Comparison of ENCODE assay signal across 23 mouse cellular contexts in genomic region chr2:9423534-9423933, GRCm38 (mm10).
DNase-seq lines count a peak whose midpoint lies in the region; ATAC-seq and TF ChIP-seq lines count a peak whose summit lies in the region.
"Had no signal": no experiment of that assay in that cellular context is flagged by ENCODE, and none has a peak within 500 bp of the region (broad histone marks: within the 10 kb centered on the region; RNA-seq: fewer than 3 reads in every experiment).

No protein-coding gene starts in this region.

- H3K4me1 ChIP-seq in forebrain, embryonic 12.5 days = peaks cover 6% of the 10 kb centered on the region; the same call in 1 of the 2 replicates
- no peaks in the 10 kb centered on the region for H3K4me1 ChIP-seq in forebrain, embryonic 14.5 days (ENCODE audit: control insufficient read depth, insufficient read depth, low read length)
- H3K4me1 ChIP-seq in midbrain, embryonic 11.5 days (ENCODE audit: control insufficient read depth, insufficient read depth, low read length) = no peaks in the 10 kb centered on the region; the same call in 1 of the 2 replicates
- H3K4me1 ChIP-seq in midbrain, embryonic 15.5 days = peaks cover 4% of the 10 kb centered on the region; the same call in 1 of the 2 replicates
- peaks cover 6% of the 10 kb centered on the region; the same call in 1 of the 2 replicates for H3K4me1 ChIP-seq in midbrain, embryonic 14.5 days (ENCODE audit: control insufficient read depth, insufficient read depth, low read length)
- H3K4me1 ChIP-seq in midbrain, postnatal 0 days (ENCODE audit: insufficient read depth, low read length) = no peaks in the 10 kb centered on the region
- H3K4me1 ChIP-seq: forebrain, embryonic 15.5 days; hindbrain, embryonic 15.5 days; intestine, embryonic 15.5 days had no signal

- H3K27ac ChIP-seq in forebrain, embryonic 12.5 days = no peak overlapping the region
- no peak overlapping the region for H3K27ac ChIP-seq in forebrain, embryonic 14.5 days (ENCODE audit: low read depth, low read length)
- no peak overlapping the region for H3K27ac ChIP-seq in midbrain, embryonic 11.5 days (ENCODE audit: low read depth, low read length)
- H3K27ac ChIP-seq in midbrain, embryonic 15.5 days = no peak overlapping the region
- no peak overlapping the region for H3K27ac ChIP-seq in midbrain, embryonic 14.5 days (replicated peaks; ENCODE audit: low read depth, low read length)
- no peak overlapping the region for H3K27ac ChIP-seq in midbrain, postnatal 0 days (ENCODE audit: low read depth, low read length)
- H3K27ac ChIP-seq: forebrain, embryonic 10.5 days; forebrain, embryonic 15.5 days; gastrocnemius, adult 2 months; hindbrain, embryonic 15.5 days; intestine, embryonic 15.5 days had no signal

- 0 out of 2 replicates have a peak, but pooled peaks have one; percentile 23 for ATAC-seq in forebrain, embryonic 12.5 days (ENCODE audit: low FRiP score)
- ATAC-seq in forebrain, embryonic 14.5 days = no peak
- peak; percentile 72 for ATAC-seq in midbrain, embryonic 11.5 days (ENCODE audit: low FRiP score)
- ATAC-seq in midbrain, embryonic 15.5 days (replicated peaks) = no peak
- ATAC-seq in midbrain, embryonic 14.5 days (ENCODE audit: low FRiP score, low TSS enrichment) = no peak; the same call in 1 of the 2 replicates
- ATAC-seq in midbrain, postnatal 0 days (ENCODE audit: low FRiP score) = no peak
- no peak for ATAC-seq in frontal cortex, adult (ENCODE audit: low TSS enrichment)
- ATAC-seq: activated CD4-positive, CD25-positive, alpha-beta regulatory T cell, adult 4 months; forebrain, embryonic 15.5 days; intestine, embryonic 15.5 days; Patski had no signal

- H3K9ac ChIP-seq in forebrain, embryonic 12.5 days = no peak overlapping the region
- no peak overlapping the region for H3K9ac ChIP-seq in forebrain, embryonic 14.5 days (ENCODE audit: low read length)
- H3K9ac ChIP-seq in midbrain, embryonic 11.5 days (ENCODE audit: low read length) = no peak overlapping the region
- H3K9ac ChIP-seq in midbrain, embryonic 15.5 days = no peak overlapping the region
- H3K9ac ChIP-seq in midbrain, embryonic 14.5 days (replicated peaks; ENCODE audit: low read length) = no peak overlapping the region
- H3K9ac ChIP-seq in midbrain, postnatal 0 days (replicated peaks; ENCODE audit: low read length, poor library complexity, severe bottlenecking) = no peak overlapping the region
- H3K9ac ChIP-seq: forebrain, embryonic 15.5 days; hindbrain, embryonic 15.5 days; intestine, embryonic 15.5 days had no signal

- no peaks in the 10 kb centered on the region for H3K27me3 ChIP-seq in forebrain, embryonic 12.5 days
- no peaks in the 10 kb centered on the region for H3K27me3 ChIP-seq in forebrain, embryonic 14.5 days (replicated peaks; ENCODE audit: control insufficient read depth, insufficient read depth, low read length)
- H3K27me3 ChIP-seq in midbrain, embryonic 11.5 days (ENCODE audit: control insufficient read depth, insufficient read depth, low read length) = no peaks in the 10 kb centered on the region
- H3K27me3 ChIP-seq in midbrain, embryonic 15.5 days (replicated peaks) = no peaks in the 10 kb centered on the region
- no peaks in the 10 kb centered on the region for H3K27me3 ChIP-seq in midbrain, embryonic 14.5 days (ENCODE audit: control insufficient read depth, insufficient read depth, low read length)
- H3K27me3 ChIP-seq in midbrain, postnatal 0 days (ENCODE audit: insufficient read depth, low read length) = no peaks in the 10 kb centered on the region
- H3K27me3 ChIP-seq: forebrain, embryonic 15.5 days; hindbrain, embryonic 15.5 days; intestine, embryonic 15.5 days; Patski had no signal

- no peak for TF ChIP-seq CTCF in midbrain, postnatal 0 days (IDR thresholded peaks at IDR 0.05)

- no peak for DNase-seq in forebrain, embryonic 14.5 days (ENCODE audit: low spot score)
- no peak for DNase-seq in midbrain, embryonic 11.5 days (ENCODE audit: low spot score, missing footprints)
- peak; percentile 20 for DNase-seq in midbrain, embryonic 14.5 days
- DNase-seq in midbrain, postnatal 0 days (ENCODE audit: low spot score) = no peak
- no peak for DNase-seq in gastrocnemius, adult 18-20 months (ENCODE audit: low spot score)
- DNase-seq: adrenal gland, adult 8-10 months; adrenal gland, postnatal 25 days; cerebellum, adult 18-20 months; cerebellum, adult 9-10 months; cerebellum, postnatal 14 days; gastrocnemius, adult 2 months; gastrocnemius, postnatal 14 days had no signal

- H3K4me3 ChIP-seq in forebrain, embryonic 12.5 days (replicated peaks) = no peak overlapping the region
- H3K4me3 ChIP-seq in forebrain, embryonic 14.5 days (ENCODE audit: low read depth, low read length) = no peak overlapping the region
- H3K4me3 ChIP-seq in midbrain, embryonic 11.5 days (ENCODE audit: low read depth, low read length) = no peak overlapping the region
- no peak overlapping the region for H3K4me3 ChIP-seq in midbrain, embryonic 15.5 days
- no peak overlapping the region for H3K4me3 ChIP-seq in midbrain, embryonic 14.5 days (replicated peaks; ENCODE audit: low read depth, low read length)
- no peak overlapping the region for H3K4me3 ChIP-seq in midbrain, postnatal 0 days (ENCODE audit: low read depth, low read length)
- H3K4me3 ChIP-seq: forebrain, embryonic 10.5 days; forebrain, embryonic 15.5 days; gastrocnemius, adult 2 months; hindbrain, embryonic 15.5 days; intestine, embryonic 15.5 days had no signal

- H3K9me3 ChIP-seq in forebrain, embryonic 12.5 days = no peaks in the 10 kb centered on the region
- no peaks in the 10 kb centered on the region for H3K9me3 ChIP-seq in forebrain, embryonic 14.5 days (replicated peaks; ENCODE audit: control insufficient read depth, low read length)
- H3K9me3 ChIP-seq in midbrain, embryonic 11.5 days (ENCODE audit: control insufficient read depth, low read length) = no peaks in the 10 kb centered on the region
- no peaks in the 10 kb centered on the region for H3K9me3 ChIP-seq in midbrain, embryonic 15.5 days
- no peaks in the 10 kb centered on the region for H3K9me3 ChIP-seq in midbrain, embryonic 14.5 days (ENCODE audit: control insufficient read depth, low read length)
- no peaks in the 10 kb centered on the region for H3K9me3 ChIP-seq in midbrain, postnatal 0 days (ENCODE audit: low read length)
- H3K9me3 ChIP-seq: forebrain, embryonic 10.5 days; forebrain, embryonic 15.5 days; G1E; hindbrain, embryonic 15.5 days; intestine, embryonic 15.5 days had no signal

- H3K36me3 ChIP-seq in forebrain, embryonic 12.5 days (replicated peaks) = no peaks in the 10 kb centered on the region
- H3K36me3 ChIP-seq in forebrain, embryonic 14.5 days (ENCODE audit: control insufficient read depth, insufficient read depth, low read length) = no peaks in the 10 kb centered on the region
- no peaks in the 10 kb centered on the region for H3K36me3 ChIP-seq in midbrain, embryonic 11.5 days (ENCODE audit: control insufficient read depth, insufficient read depth, low read length)
- no peaks in the 10 kb centered on the region for H3K36me3 ChIP-seq in midbrain, embryonic 15.5 days (replicated peaks)
- no peaks in the 10 kb centered on the region for H3K36me3 ChIP-seq in midbrain, embryonic 14.5 days (ENCODE audit: control insufficient read depth, insufficient read depth, low read length)
- no peaks in the 10 kb centered on the region for H3K36me3 ChIP-seq in midbrain, postnatal 0 days (ENCODE audit: insufficient read depth, low read length)
- H3K36me3 ChIP-seq: forebrain, embryonic 10.5 days; forebrain, embryonic 15.5 days; G1E; hindbrain, embryonic 15.5 days; intestine, embryonic 15.5 days had no signal

- 14% methylated on average over 7 of the region's 7 CpGs for WGBS in forebrain, embryonic 12.5 days
- 10% methylated on average over 7 of the region's 7 CpGs for WGBS in forebrain, embryonic 14.5 days
- WGBS in midbrain, embryonic 11.5 days = 21% methylated on average over 7 of the region's 7 CpGs
- 9% methylated on average over 7 of the region's 7 CpGs for WGBS in midbrain, embryonic 15.5 days
- 4% methylated on average over 7 of the region's 7 CpGs for WGBS in midbrain, embryonic 14.5 days
- WGBS in midbrain, postnatal 0 days = 19% methylated on average over 7 of the region's 7 CpGs

- H3K4me2 ChIP-seq in forebrain, embryonic 12.5 days = no peak overlapping the region
- H3K4me2 ChIP-seq in forebrain, embryonic 14.5 days (ENCODE audit: low read length) = no peak overlapping the region
- H3K4me2 ChIP-seq in midbrain, embryonic 11.5 days = no peak overlapping the region
- no peak overlapping the region for H3K4me2 ChIP-seq in midbrain, embryonic 15.5 days
- H3K4me2 ChIP-seq in midbrain, embryonic 14.5 days (ENCODE audit: low read length) = no peak overlapping the region
- no peak overlapping the region for H3K4me2 ChIP-seq in midbrain, postnatal 0 days (ENCODE audit: low read depth, low read length, poor library complexity, severe bottlenecking)
- H3K4me2 ChIP-seq: forebrain, embryonic 15.5 days; heart, embryonic 11.5 days; hindbrain, embryonic 15.5 days; intestine, embryonic 15.5 days had no signal

Comparison
In these comparisons a context has a peak if more than half of its experiments do, and no peak if none do; other contexts are left out.
1. ATAC-seq: peak in forebrain, embryonic 12.5 days (single experiment) and midbrain, embryonic 11.5 days (single experiment); none in forebrain, embryonic 14.5 days (single experiment), midbrain, embryonic 15.5 days (single experiment), midbrain, embryonic 14.5 days (single experiment), midbrain, postnatal 0 days (single experiment) and frontal cortex, adult (single experiment).